Mouse (Mus musculus) heart, adult 18-20 months (tissue): ENCODE data around the gene Txnrd1. TPM values are rescaled to one million over a fixed set of nuclear protein-coding genes. Genes with fewer than 3 reads are reported as not detected.

ENCODE experiments used
- DNase-seq, 2 experiments: peaks; one replicate each; pipeline ENCODE4 v3.0.0; 2021 to 2022; ENCODE audit warnings: mixed read lengths in 1 of 2
- total RNA-seq, 2 experiments: library from RNA; stranded (reverse); gene quantifications; 2 replicates each; pipeline ENCODE4 v1.2.3; 2021

Txnrd1 gene
- total RNA-seq, 2 experiments from 2014 or later: 52.4 to 56.4 TPM

GRCm38 (mm10) chr10:82817936-82818335, 15.8 kb upstream of the Txnrd1 start:
- DNase-seq: no peak

GRCm38 (mm10) chr10:82818661-82819060, 15.1 kb upstream of the Txnrd1 start:
- no peak for DNase-seq

DNA sequence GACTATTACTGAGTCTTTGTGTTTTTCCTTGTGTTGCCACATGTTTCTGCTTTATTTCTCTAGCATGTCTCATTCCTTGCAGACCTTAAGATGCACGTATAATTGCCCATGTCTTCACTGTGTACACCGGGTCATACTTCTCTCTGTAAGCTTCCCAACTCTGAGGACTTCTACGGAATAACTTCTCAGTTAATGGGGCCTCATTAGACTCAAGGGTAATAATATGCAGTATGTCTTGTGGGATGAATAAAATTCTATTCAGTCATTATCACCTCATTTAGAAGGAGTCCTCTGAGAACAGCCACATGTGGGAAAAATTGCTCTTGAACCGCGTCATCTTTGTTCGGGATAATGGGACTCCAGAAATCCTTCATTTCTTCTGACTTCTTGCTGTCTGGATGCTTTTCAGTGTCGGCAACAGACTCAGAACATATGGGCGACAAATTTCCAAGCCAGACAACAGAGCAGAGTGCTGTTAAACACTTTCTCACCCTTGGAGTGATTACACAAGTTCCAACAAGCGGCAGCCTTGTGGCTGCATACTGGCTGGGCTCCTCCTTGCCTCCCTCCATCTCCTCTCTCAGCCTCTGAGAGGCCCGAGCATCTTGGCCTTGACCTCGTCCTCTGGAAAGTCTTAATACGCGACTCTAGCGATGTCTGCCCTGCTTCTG, 10.5 kb upstream of the Txnrd1 start:
- DNase-seq: no peak

- DNase-seq: no peak
Measured at GRCm38 (mm10) chr10:82823779-82824177, 10.0 kb upstream of the Txnrd1 start.

DNA sequence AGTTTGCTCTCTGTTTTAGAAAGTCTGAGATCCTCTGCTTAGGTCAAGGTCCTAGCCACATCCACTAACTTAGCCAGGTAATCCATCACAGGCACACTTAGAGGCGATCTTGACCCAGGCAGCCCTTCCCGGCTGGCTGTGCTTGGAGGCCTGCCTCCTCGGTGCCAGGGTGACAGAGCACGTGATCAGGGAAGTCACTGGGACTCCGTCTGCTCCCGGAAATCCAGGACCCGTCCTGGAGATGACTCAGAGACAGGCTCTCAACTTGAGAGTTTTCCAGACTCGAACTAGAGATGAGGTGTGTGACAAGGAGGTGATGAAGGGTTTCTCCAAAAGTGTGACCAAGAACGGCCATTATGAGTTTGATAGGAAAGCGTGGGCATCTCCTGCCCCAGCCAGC, 9.2 kb upstream of the Txnrd1 start:
- DNase-seq: no peak

DNA sequence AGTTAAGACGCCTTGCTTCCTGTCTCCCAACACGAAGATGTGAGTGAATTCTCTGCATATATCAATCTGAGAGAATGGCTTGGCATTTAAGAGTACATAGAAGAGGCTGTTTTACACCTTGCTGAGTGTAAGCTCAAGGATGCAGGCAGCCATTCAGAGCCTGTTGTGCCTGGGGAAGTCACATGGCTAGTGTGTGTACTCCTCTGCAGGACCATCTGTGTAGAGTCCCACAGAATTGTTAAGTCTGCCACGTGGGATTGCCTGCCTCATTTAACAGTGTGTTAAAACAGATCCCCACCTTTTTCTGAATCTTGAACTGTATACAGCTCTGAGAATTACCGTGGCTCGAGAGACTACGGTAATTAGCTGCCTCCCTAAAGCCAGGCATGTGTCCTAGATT, 7.2 kb upstream of the Txnrd1 start:
- DNase-seq: no peak

- DNase-seq: no peak
Measured at GRCm38 (mm10) chr10:82835898-82836297, 2.1 kb downstream of the Txnrd1 start.

GRCm38 (mm10) chr10:82838390-82838789, 4.6 kb downstream of the Txnrd1 start:
- no peak for DNase-seq

GRCm38 (mm10) chr10:82844090-82844489, 10.3 kb downstream of the Txnrd1 start:
- DNase-seq: no peak

DNA sequence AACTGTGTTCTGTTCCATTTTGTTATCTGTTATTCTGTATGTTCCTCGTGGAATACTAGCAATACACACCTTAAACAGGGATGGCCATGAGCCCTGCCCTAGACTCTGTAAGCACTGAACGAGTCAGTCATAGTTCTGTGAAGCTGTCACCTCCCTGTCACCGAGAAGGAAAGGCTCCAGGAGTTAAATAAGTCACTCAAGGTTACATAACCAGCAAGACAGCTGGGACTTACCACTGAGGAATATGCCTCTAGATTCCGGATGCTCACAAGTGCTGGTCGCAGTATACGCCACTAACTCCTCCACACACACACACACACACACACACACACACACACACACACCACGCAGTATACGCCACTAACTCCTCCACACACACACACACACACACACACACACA, 11.0 kb downstream of the Txnrd1 start:
- DNase-seq: no peak

DNA sequence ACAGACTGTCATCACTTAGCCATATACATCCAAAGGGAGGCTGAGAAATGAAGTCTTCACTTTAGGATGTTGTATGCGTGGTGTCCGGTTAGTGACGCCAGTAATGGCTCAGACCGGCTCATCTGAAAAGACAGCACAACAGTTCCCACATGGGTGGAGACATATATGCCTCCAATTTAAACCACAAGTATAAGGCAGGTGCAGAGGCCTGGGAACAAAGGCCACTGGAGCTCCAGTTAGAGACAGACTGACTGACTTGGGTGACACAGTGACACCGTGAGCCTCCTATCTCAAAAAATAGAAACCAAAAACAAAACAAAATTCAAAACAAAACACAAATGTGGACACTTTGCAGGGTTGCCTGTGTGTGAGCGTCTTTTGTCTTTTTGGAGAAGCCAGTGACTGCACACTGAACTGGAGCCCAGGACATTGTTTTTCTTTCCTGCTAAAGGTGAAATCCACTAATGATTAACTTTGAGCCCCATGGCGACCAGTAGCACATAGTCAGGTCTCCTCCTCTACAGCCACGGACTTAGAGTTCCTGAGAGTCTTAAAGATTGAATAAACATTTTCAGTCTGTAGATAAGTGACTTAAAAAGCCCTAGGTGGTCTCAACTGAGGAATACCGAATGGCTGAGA, 14.2 kb downstream of the Txnrd1 start:
- DNase-seq: no peak

DNA sequence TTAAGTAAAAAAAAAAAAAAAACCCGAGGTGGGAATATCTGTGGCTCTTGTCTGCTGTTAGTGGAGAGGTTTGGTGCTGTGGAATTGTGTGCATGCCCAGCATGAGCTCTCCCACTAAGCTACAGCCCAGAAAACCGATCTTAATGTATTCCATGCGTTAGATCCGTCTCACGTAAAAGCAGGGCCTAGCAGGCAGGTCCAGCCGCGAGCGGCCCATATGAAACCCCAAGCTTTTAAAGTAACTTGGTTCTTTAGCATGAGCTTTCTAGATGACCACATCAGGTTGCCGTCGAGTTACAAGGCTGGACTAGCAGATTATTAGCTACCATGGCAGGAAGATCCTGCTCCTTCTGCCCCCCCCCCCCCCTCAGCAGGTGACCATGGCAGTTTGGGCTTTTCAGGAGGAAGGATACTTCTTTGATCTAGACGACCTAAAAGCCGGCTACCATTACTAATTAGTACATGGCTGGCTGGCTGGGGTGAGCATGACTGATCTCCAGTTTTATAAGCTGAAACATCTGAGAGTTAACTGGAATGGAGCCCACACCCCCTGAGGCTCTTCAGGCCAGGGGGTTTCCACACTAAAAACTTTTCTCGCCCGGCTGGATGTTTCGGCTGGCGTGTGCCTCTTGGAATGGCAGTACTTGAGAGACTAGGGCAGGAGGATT, 16.1 kb downstream of the Txnrd1 start:
- DNase-seq: no peak

DNA sequence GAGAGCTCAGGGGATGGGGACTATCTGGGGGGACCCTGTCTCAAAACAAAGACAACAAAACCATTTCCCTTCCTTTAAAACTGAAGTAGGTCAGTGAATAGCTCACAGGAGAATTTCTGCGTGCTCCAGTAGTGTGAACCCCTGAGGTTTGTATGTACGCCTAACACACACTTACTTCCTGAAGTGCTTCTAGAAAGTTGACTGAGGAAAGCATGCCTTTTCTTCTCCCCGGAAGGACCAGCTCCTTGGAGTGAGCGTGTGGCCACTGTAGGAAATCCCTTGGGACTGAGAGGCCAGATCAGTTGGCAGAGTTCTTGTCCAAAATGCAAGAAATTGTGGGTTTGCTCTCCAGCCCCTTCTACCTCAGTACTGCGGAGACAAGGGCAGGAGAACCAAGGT, 16.6 kb downstream of the Txnrd1 start:
- DNase-seq: no peak

DNA sequence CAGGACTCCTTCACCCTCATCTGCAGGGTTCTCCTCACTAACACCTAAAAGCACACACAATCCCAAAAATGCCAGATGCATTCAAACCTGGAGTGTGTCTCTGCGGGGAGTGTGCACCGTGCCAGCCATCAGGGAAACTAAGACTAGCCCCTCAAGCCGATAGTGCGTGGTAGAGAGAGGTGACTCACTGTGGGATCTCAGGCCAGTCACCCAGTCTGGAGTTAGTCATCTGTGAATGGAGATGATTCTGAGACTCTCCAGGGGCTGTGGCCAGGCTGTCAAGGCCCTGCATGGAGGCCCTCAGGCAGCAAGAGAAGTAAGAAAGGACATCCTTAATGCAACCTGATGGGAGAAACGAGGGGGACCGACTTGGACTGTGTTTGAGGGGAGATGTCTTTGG, 18.0 kb downstream of the Txnrd1 start:
- no peak for DNase-seq

- peak in 1 of 2 experiments; percentile 33 for DNase-seq
Measured at GRCm38 (mm10) chr10:82858032-82858680, 24.4 kb downstream of the Txnrd1 start.

DNA sequence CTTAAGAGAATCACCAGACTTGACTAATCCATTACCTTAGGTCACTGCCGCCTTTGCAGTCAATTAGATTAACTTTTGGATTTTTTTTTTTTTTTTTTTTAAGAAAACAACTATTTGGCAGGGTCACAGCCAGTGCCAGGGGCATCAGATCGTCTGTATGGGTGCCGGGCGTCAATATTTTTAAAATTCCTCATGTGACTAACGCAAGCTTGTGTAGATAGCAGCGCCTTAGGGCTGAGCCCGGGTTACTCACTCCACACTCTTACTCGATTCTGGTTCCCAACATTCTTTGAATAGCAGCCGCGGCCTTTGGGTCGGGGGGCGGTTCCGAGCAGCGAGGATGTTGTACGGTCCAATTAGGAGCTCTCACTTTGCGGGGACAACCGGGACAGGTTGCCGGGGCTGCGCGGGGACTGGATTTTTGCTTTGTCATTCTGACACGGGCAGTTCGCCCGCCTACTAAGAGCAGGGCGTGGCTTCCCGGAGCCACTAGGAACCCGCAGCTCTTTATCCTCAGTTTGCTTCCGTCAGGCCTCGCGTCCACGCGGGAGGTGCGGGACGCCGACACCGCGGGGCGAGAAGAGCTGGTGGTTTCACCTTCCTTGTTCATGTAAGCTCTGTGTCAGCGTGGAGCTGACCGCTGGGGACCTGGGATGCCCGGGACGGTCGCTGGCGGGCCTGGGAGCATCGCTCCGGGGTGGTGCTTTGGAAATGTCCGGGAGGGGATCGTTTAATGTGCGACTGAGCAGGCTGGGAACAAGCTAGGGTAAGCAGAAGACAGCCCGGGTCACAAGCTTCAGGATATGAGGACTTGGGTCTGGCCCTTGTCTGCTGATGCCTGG, 25.2 kb downstream of the Txnrd1 start:
- peak; percentile 94 to 97 for DNase-seq

DNA sequence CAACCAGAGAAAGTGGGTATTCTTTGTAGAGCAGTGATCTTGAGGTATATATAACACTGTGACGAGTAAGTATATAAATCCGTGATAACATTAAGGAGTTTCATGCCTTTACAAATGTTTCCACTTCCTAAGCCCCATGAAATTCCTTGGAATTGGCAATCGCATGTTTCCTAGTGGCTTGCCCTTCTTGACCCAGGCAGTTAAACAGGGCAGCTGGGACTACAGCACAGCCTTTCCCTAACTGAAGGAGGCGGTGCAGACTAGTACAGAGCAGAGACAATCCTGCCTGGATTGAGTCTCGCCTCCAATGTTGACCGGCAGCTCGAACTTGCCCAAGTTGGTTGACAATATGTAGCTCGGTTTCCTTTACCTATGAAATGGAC, 25.8 kb downstream of the Txnrd1 start:
- DNase-seq: peak; percentile 52 to 63

DNA sequence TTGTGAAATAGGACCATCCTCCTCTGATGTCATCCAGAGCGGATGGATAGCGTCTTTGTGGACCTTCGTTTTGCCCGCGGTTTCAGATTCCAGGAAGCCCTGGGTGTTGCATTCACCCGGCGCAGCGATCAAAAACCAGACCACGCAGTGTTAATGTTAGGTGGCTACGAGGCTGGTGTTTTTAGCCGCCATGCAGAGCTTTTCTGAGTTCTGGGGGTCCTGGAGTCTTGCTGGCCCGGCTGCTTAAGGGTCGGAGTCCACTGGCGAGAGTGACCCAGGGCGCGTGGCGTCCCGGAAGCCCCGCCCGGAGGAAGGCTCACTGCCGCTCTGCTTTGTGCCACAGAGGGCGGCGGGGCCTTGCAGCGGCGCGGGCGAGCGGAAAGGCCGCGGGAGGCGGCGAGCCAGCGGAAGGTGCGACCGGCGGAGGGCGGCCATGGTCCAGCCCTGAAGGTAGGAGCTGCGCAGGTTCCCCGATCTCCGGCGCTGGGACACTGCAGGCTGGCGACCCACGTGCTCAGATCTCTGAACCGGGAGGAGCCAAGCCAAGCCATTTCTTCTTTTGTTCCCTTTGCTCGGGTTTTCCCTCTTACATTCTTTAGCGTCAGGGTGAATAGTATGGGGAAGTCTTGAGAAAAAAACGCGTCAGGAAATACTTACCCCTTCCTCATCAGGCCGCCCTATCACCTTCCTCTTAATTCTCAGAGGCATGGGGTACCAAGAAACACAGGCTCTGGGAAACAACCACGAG, 26.6 kb downstream of the Txnrd1 start:
- DNase-seq: peak; percentile 82 to 83

DNA sequence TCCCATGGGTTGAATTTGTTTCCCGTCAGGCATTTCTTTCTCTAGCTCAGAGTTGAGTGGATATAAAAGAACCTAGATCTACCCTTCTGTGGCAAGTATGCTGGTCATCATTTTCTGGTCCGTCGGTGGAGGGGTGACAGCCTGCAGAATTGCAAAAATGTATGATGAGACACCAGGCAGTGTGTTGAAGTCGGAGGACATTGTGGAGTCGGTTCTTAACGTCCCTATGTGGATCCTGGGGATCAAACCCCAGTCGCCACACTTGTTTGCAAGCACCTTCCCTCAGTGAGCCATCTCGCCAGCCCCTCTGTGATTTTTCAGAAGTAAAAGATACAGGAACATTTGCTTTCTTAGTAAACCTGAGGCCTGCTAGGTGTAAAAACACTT, 27.2 kb downstream of the Txnrd1 start:
- DNase-seq: peak in 1 of 2 experiments; percentile 17

- DNase-seq: no peak
Measured at GRCm38 (mm10) chr10:82863106-82863680, 29.4 kb downstream of the Txnrd1 start.

GRCm38 (mm10) chr10:82863827-82864226, 30.1 kb downstream of the Txnrd1 start:
- no peak for DNase-seq
